Mouse (Mus musculus): ENCODE measurements around the gene Wrnip1.
"Not testable (repeated sequence)": the region's sequence is repeated elsewhere in the genome, so short reads cannot be mapped to it uniquely, and the experiment has no call there.

DNA sequence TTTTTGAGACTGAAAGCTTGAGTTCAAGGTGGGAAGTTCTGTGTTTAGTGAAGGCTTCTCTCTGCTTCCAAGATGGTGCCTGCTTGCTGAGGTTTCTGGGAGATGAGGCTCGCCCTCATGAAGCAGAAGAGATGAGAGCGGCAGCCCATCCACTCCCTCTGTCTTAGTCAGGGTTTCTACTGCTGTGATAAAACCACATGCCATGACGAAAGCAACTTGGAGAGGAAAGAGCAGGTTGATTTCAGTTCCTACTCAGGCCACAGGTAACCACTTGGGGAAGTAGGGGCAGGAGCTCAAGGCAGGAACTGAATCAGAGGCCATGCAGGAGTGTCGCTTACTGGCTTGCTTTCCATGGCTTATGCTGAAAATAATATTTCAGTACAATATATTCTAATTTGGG is 66.4 kb downstream of the Wrnip1 start:
- not testable (repeated sequence) for TF ChIP-seq CTCF (IDR thresholded peaks at IDR 0.05; ENCODE audit: control insufficient read depth, insufficient read depth, insufficient read length); FOSL1 (IDR thresholded peaks at IDR 0.05; ENCODE audit: insufficient read depth, low read length, poor library complexity, severe bottlenecking); USF1 (IDR thresholded peaks at IDR 0.05; ENCODE audit: low read depth); CEBPB (IDR thresholded peaks at IDR 0.05; ENCODE audit: low read depth)

Measured in C2C12 (cell line).